Mouse (Mus musculus) neural tube, embryonic 11.5 days (tissue): Measurements from ENCODE around the gene Prdm10. TPM values are rescaled to one million over a fixed set of nuclear protein-coding genes. Genes with fewer than 3 reads are reported as not detected.

Source experiments
- ATAC-seq: fragments of 200-750 bp; cut with Nextera tagmentation; 2 replicates; pipeline ENCODE4 v1.8.0; 2017; ENCODE audit warnings: moderate number of reproducible peaks, mild to moderate bottlenecking, moderate TSS enrichment, moderate library complexity; ENCODE audit not compliant: insufficient read depth, low FRiP score, low TSS enrichment
- DNase-seq: peaks from one replicate; pipeline ENCODE4 v3.0.0-alpha.2; 2015; ENCODE audit warnings: low spot score
- H3K27ac ChIP-seq: fragments of 300-500 bp; sonication (generic); 2 replicates; pipeline ENCODE4 v1.5.1; 2014; ENCODE audit warnings: low read depth, mild to moderate bottlenecking, low read length
- H3K27me3 ChIP-seq: fragments of 300-500 bp; sonication (generic); 2 replicates; pipeline ENCODE4 v1.6.1; 2014; ENCODE audit warnings: mild to moderate bottlenecking, low read length, mixed read lengths; ENCODE audit not compliant: control insufficient read depth, insufficient read depth
- H3K36me3 ChIP-seq: fragments of 300-500 bp; sonication (generic); 2 replicates; pipeline ENCODE4 v1.6.1; 2014; ENCODE audit warnings: mild to moderate bottlenecking, low read length, moderate library complexity, mixed read lengths; ENCODE audit not compliant: control insufficient read depth, insufficient read depth
- H3K4me1 ChIP-seq: fragments of 300-500 bp; sonication (generic); 2 replicates; pipeline ENCODE4 v1.6.1; 2014; ENCODE audit warnings: low read length, mixed read lengths; ENCODE audit not compliant: control insufficient read depth, insufficient read depth
- H3K4me2 ChIP-seq: fragments of 300-500 bp; sonication (generic); 2 replicates; pipeline ENCODE4 v1.6.1; 2014; ENCODE audit warnings: low read depth, mild to moderate bottlenecking, moderate library complexity
- H3K4me3 ChIP-seq: fragments of 300-500 bp; sonication (generic); 2 replicates; pipeline ENCODE4 v1.5.1; 2014; ENCODE audit warnings: low read depth, low read length
- H3K9ac ChIP-seq: fragments of 300-500 bp; sonication (generic); 2 replicates; pipeline ENCODE4 v1.6.1; 2014; ENCODE audit warnings: mild to moderate bottlenecking, low read length
- H3K9me3 ChIP-seq: fragments of 300-500 bp; sonication (generic); 2 replicates; pipeline ENCODE4 v1.6.1; 2016; ENCODE audit warnings: low read length; ENCODE audit not compliant: control insufficient read depth
- WGBS: fragments of 180-500 bp; shearing (Covaris S2); extraction: QIAGEN DNeasy Blood & Tissue Kit; methylation state at CpG from one replicate; pipeline ENCODE4 v1.1.7; 2014; 5-methylcytosine and 5-hydroxymethylcytosine counted together
- polyA plus RNA-seq: library from polyadenylated mRNA; unstranded; fragments of >200 nt; fragmentation: Nextera tagmentation; extraction: Ambion mirVana; gene quantifications from 2 replicates; pipeline ENCODE4 v1.2.1, GENCODE M21; 2014

Prdm10 gene
- polyA plus RNA-seq, 1 experiment from 2014 or later, result 9.2 TPM

DNA sequence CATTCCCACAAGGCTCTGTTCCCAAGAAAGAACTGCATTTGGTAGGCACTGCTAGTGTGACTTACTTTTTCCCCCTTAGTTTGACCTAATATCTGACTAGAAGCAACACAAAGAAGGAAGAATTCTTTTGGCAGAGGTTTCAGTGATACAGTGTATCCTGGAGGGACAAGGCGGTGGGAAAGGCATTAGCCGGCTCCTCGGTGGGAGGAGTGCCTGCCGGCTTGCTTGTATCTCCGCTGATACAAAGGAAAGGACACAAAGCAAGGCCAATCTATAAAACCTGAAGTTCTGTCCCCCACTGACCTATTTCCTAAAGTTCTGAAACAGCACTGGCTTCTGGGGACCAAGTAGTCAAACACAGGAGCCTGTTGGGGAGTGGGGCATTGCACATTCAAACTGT, 24.8 kb downstream of the Prdm10 start:
- Histone ChIP-seq H3K36me3 (no peaks in the 10 kb centered on the region), H3K9ac (no peak overlapping the region), H3K4me2 (no peak overlapping the region), H3K4me3 (no peak overlapping the region), H3K27me3 (no peaks in the 10 kb centered on the region), H3K9me3 (no peaks in the 10 kb centered on the region), H3K27ac (no peak overlapping the region), H3K4me1 (no peaks in the 10 kb centered on the region)
- ATAC-seq (no peak), DNase-seq (no peak)
- 87% methylated on average over 5 of the region's 5 CpGs for WGBS

GRCm38 (mm10) chr9:31305807-31306206, 25.5 kb downstream of the Prdm10 start:
- Histone ChIP-seq H3K4me3 (no peak overlapping the region), H3K36me3 (no peaks in the 10 kb centered on the region), H3K27ac (no peak overlapping the region), H3K9me3 (no peaks in the 10 kb centered on the region), H3K4me1 (no peaks in the 10 kb centered on the region), H3K9ac (no peak overlapping the region), H3K4me2 (no peak overlapping the region), H3K27me3 (no peaks in the 10 kb centered on the region)
- 94% methylated on average over 3 of the region's 3 CpGs for WGBS
- DNase-seq (no peak), ATAC-seq (no peak)

DNA sequence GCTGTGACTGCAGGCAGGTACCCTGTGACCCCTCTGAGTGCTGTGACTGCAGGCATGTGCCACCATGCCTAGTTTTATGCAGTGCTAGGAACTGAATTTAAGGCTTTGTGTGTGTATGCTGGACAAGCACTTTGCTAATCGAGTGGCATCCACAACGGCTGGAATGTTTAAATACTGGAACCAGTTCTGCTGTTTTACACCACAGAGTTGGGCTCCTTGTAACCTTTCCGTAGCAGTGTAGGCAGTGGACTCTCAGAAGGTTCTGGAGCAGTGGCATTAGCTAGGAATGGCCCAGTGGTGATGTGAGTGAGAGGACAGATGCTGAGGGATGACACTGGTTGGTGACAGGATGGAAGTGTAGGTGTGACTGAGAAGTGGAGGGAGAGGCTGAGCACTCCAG, 26.9 kb downstream of the Prdm10 start:
- no peaks in the 10 kb centered on the region for H3K36me3 ChIP-seq
- H3K9me3 ChIP-seq, result no peaks in the 10 kb centered on the region
- H3K4me1 ChIP-seq, result no peaks in the 10 kb centered on the region
- H3K9ac ChIP-seq, result no peak overlapping the region
- ATAC-seq (no peak), DNase-seq (no peak)
- no peak overlapping the region for H3K4me3 ChIP-seq
- H3K4me2 ChIP-seq, result no peak overlapping the region
- no peaks in the 10 kb centered on the region for H3K27me3 ChIP-seq
- no peak overlapping the region for H3K27ac ChIP-seq
- WGBS, result 88% methylated on average over 3 of the region's 3 CpGs

GRCm38 (mm10) chr9:31309041-31309440, 28.7 kb downstream of the Prdm10 start:
- 80% methylated on average over 5 of the region's 5 CpGs for WGBS
- no peak overlapping the region for H3K9ac ChIP-seq

DNA sequence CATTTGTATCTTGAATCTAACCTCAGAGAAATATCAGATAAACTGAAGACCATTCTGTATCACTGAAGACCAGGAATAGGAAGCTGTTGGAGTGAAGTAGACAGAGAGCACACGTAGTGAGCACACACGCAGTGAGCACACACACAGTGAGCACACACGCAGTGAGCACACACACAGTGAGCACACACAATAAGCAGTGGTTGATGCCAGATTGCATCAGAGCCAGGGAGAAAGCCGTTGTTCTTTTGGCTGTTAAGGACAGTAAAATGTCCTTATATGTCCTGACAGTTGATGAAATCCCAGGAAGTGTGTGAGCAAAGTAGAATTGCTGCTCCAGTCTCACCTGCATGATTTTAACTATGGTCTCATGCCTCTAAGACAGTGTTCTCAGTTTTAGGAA, 30.3 kb downstream of the Prdm10 start:
- 93% methylated on average over 4 of the region's 4 CpGs for WGBS
- DNase-seq, result no peak
- Histone ChIP-seq H3K27me3 (no peaks in the 10 kb centered on the region), H3K4me2 (no peak overlapping the region), H3K9ac (no peak overlapping the region), H3K4me3 (no peak overlapping the region), H3K4me1 (no peaks in the 10 kb centered on the region), H3K36me3 (no peaks in the 10 kb centered on the region), H3K27ac (no peak overlapping the region), H3K9me3 (no peaks in the 10 kb centered on the region)
- no peak for ATAC-seq

More at GRCm38 (mm10) chr9:31309041-31309440, 28.7 kb downstream of the Prdm10 start:
- no peaks in the 10 kb centered on the region for H3K36me3 ChIP-seq
- ATAC-seq, result no peak
- no peaks in the 10 kb centered on the region for H3K27me3 ChIP-seq
- no peak overlapping the region for H3K4me2 ChIP-seq
- H3K4me1 ChIP-seq, result no peaks in the 10 kb centered on the region
- H3K9me3 ChIP-seq, result no peaks in the 10 kb centered on the region
- H3K27ac ChIP-seq, result no peak overlapping the region
- no peak for DNase-seq
- no peak overlapping the region for H3K4me3 ChIP-seq

- ATAC-seq (no peak), DNase-seq (no peak)
- 100% methylated on average over 1 of the region's 1 CpGs for WGBS
- no peaks in the 10 kb centered on the region for H3K9me3 ChIP-seq
- no peak overlapping the region for H3K9ac ChIP-seq
- no peak overlapping the region for H3K4me2 ChIP-seq
- H3K36me3 ChIP-seq, result no peaks in the 10 kb centered on the region
- H3K4me1 ChIP-seq, result no peaks in the 10 kb centered on the region
- no peak overlapping the region for H3K4me3 ChIP-seq
- H3K27me3 ChIP-seq, result no peaks in the 10 kb centered on the region
- no peak overlapping the region for H3K27ac ChIP-seq
Observed at GRCm38 (mm10) chr9:31313876-31314275, 33.5 kb downstream of the Prdm10 start.

GRCm38 (mm10) chr9:31315983-31316382, 35.6 kb downstream of the Prdm10 start:
- no peak for ATAC-seq
- H3K4me1 ChIP-seq, result no peaks in the 10 kb centered on the region
- no peaks in the 10 kb centered on the region for H3K27me3 ChIP-seq
- H3K4me3 ChIP-seq, result no peak overlapping the region
- H3K4me2 ChIP-seq, result no peak overlapping the region
- H3K36me3 ChIP-seq, result no peaks in the 10 kb centered on the region
- no peaks in the 10 kb centered on the region for H3K9me3 ChIP-seq
- 60% methylated on average over 8 of the region's 8 CpGs for WGBS
- no peak for DNase-seq
- H3K9ac ChIP-seq, result no peak overlapping the region
- H3K27ac ChIP-seq, result no peak overlapping the region

GRCm38 (mm10) chr9:31318956-31319355, 38.6 kb downstream of the Prdm10 start:
- WGBS, result 44% methylated on average over 5 of the region's 5 CpGs
- H3K27ac ChIP-seq, result no peak overlapping the region
- H3K4me3 ChIP-seq, result no peak overlapping the region
- H3K4me2 ChIP-seq, result no peak overlapping the region
- no peak overlapping the region for H3K9ac ChIP-seq
- ATAC-seq, result no peak
- no peaks in the 10 kb centered on the region for H3K4me1 ChIP-seq
- H3K9me3 ChIP-seq, result no peaks in the 10 kb centered on the region
- no peak for DNase-seq
- no peaks in the 10 kb centered on the region for H3K27me3 ChIP-seq
- H3K36me3 ChIP-seq, result no peaks in the 10 kb centered on the region

- DNase-seq (no peak), ATAC-seq (no peak)
- Histone ChIP-seq H3K4me1 (no peaks in the 10 kb centered on the region), H3K36me3 (no peaks in the 10 kb centered on the region), H3K9me3 (no peaks in the 10 kb centered on the region), H3K4me2 (no peak overlapping the region), H3K27ac (no peak overlapping the region), H3K27me3 (no peaks in the 10 kb centered on the region), H3K4me3 (no peak overlapping the region), H3K9ac (no peak overlapping the region)
- 38% methylated on average over 1 of the region's 1 CpGs for WGBS
Observed at GRCm38 (mm10) chr9:31320734-31321133, 40.4 kb downstream of the Prdm10 start.
